Mouse (Mus musculus) embryo, embryonic 9.5 days (tissue): ENCODE measurements around the gene Nfib.
A peak's percentile ranks its signal among the peaks of the same experiment; 100 is the strongest.

Source experiments
- DNase-seq: peaks from one replicate; pipeline ENCODE4 v3.0.0-alpha.2; 2017; ENCODE audit errors: extremely low spot score

The Nfib gene

GRCm38 (mm10) chr4:82512743-82513425 lies 192.7 kb downstream of the Nfib start:
- DNase-seq = peak; percentile 96

GRCm38 (mm10) chr4:82512335-82512734 lies 193.2 kb downstream of the Nfib start:
- peak; percentile 57 for DNase-seq

DNA sequence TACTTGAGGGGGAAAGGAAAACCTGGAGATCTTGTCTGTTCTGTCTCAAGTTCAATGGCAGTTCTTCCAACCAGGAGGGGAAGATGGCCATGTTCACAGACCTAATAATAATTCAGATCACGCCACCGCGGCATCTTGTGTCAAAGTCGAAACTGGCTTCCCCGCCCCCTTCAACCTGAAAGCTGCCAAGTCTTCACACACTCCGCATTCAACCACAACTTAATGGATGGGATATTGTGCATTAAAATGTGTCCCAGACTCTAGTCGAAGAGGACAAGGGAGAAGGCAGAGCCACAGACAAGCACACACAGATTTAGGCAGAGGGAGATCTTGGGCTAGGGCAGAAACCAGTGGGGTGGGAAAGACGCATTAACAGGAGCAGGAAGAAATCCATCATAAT lies 194.0 kb downstream of the Nfib start:
- peak; percentile 56 for DNase-seq

DNA sequence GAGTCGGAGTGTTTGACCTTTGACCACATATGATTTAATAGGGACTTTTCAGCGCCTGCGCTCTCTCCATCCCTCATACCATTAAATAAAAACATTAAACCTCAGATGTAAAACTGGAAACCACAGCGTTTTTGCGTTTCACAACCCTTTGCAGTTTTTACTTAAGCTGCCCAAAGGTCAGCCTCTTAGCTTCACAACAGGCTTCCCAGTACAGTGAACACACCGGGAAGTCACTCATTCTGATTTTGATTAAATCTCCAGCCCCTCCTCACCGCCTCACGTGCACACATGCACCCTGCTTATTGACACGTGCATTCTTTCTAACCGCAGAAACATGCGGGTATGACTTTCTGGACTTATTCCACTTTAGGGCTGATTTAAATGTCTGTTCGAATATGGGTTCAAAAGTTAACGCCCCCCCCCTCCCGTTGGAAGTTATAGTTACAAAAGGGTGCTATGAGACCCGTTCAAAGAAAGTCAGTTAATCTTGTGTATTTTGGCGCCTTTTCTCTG lies 194.5 kb downstream of the Nfib start:
- DNase-seq = no peak

GRCm38 (mm10) chr4:82509771-82510170 lies 195.8 kb downstream of the Nfib start:
- no peak for DNase-seq

DNA sequence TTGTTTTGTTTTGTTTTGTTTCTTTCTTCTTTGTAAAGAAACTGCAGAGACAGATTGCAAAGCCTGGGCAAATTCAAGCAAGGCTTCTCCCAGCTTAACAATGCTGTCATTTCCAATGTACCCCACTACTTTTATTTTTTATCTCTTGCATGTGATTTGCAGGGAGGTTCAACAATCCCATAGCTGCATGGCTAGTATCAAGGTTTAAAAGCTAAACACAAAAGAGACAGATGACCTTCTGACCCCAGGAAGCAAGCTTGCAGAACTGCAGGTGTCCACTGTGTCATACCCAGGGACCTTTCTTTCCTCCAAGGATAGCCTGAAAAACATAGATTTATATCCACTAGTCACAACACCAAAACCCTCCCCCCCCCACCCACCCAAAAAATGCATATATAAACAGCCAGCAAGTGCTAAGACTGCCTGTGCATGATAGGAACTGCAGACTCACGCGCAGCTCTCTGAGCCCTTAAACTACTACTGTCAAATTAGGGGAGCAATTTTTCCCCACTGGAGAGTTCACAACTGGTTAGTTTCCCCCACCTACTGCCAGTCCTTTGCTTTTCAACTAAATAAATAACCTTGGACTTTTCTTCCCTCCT lies 196.3 kb downstream of the Nfib start:
- peak; percentile 12 for DNase-seq

GRCm38 (mm10) chr4:82508281-82508687 lies 197.3 kb downstream of the Nfib start:
- peak; percentile 31 for DNase-seq

DNA sequence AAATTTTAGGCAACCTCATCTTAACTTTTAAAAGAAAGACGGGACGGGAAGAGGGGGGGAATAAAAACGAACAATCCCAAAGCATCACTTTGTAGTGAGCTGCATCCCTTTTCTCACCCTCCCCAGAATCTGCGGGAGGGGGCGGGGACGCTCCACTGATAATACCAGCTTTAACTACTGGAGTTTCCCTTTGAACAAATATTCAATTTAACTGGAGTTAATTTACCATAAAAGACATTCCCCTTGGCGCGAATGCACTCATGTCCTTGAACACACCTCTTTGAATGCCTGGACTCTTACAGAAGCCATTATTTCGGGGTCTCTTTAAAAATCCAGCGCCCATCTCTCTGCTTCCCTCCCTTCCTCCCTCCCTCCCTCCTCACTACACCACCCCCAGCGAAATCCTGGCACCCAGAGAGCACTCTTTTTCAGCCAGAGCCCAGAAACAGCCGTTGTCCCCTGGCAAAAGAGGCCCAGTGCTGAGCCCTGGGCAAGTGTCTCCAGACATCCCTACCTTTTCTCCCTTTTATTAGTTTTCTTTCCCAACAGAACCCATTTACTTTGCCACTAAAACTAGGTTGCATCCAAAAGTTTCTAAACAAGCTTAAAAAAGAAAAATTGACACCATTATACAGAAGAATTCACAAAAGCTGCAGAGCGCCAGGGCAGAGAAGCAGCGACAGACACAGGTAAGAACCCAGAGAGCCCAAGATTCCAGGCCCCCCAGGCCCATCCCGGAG lies 197.8 kb downstream of the Nfib start:
- peak; percentile 30 for DNase-seq

GRCm38 (mm10) chr4:82506731-82507331 lies 198.7 kb downstream of the Nfib start:
- DNase-seq = no peak

DNA sequence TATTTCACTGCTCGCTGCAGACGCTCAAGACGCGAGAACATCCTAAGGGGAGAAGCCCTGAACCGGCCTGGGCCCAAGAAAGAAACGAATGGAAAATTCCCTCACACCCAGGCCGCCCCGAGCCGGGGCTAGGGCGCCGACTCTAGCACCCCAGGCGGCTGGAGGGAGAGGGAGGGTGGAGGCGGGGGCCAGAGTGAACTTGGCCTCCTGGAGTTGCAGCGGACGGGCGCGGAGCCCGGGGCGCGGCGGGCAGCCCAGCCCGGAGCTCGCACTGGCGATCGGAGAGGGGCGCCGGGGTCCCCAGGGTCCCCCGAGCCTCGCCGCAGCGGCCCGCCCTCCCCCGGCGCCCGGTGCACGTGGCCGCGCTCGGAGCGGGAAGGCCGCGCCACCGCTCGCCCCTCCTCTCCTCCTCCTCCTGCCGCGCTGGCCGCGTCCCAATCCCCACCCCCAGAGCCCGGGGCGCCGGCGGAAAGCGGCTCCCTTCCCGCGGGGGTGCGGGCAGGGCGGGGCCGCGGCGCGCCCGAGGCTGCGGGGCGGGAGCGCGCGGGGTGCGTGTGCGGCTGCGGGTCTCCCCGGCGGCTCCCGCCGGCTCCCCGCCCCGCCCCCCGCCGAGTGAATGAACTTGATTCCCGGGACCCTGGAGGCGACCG lies 199.3 kb downstream of the Nfib start:
- peak; percentile 75 for DNase-seq

- DNase-seq = peak; percentile 74
Observed at GRCm38 (mm10) chr4:82505121-82506031, 200.2 kb downstream of the Nfib start.

- DNase-seq = peak; percentile 75
Observed at GRCm38 (mm10) chr4:82504284-82505120, 201.0 kb downstream of the Nfib start.

- DNase-seq = no peak
Observed at GRCm38 (mm10) chr4:82504015-82504283, 201.6 kb downstream of the Nfib start.

- DNase-seq = no peak
Observed at GRCm38 (mm10) chr4:82503274-82504014, 202.1 kb downstream of the Nfib start.

GRCm38 (mm10) chr4:82502611-82503010 lies 202.9 kb downstream of the Nfib start:
- no peak for DNase-seq

- no peak for DNase-seq
Observed at GRCm38 (mm10) chr4:82502012-82502411, 203.5 kb downstream of the Nfib start.

DNA sequence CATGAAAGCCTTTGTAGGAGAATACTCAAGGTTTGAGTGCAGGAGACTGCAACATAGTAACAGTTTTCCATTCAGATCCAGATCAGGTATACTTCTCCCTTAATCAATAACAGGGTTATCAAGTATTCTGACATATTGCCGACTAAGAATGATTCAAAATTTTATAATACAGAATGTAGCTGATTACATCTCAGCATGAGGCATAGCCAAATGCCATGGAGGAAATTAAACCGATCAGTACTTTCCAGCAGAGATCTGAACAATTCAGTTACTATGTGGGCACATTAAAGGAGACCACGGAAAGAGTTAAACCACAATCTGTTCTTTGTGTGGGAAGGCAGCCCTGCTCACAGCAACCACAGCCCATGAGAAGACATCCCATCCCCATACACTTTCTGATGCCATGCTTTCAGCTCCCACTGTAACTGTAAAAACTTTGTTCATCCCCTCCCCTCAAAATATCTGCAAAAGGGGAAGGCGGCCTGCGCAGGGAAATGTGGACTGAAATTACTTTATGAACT lies 204.9 kb downstream of the Nfib start:
- no peak for DNase-seq

GRCm38 (mm10) chr4:82499725-82500577 lies 205.6 kb downstream of the Nfib start:
- DNase-seq = no peak
